Mouse (Mus musculus) cortical plate, adult 2 months (tissue): ENCODE measurements around the gene Uck1. TPM values are rescaled to one million over a fixed set of nuclear protein-coding genes. Genes with fewer than 3 reads are reported as not detected.
A peak's percentile ranks its signal among the peaks of the same experiment; 100 is the strongest.
"Not testable (repeated sequence)": the region's sequence is repeated elsewhere in the genome, so short reads cannot be mapped to it uniquely, and the experiment has no call there.

ENCODE experiments used
- H3K27ac ChIP-seq: fragments of 200-500 bp; 2 replicates; pipeline ENCODE4 v1.5.1; 2012; ENCODE audit warnings: low read length, control low read depth, inconsistent platforms; ENCODE audit not compliant: insufficient read depth
- H3K4me1 ChIP-seq: fragments of 200-500 bp; 2 replicates; pipeline ENCODE4 v1.6.1; 2011; ENCODE audit warnings: low read length; ENCODE audit not compliant: control insufficient read depth, insufficient read depth
- H3K4me3 ChIP-seq: fragments of 200-500 bp; 2 replicates; pipeline ENCODE4 v1.5.1; 2011; ENCODE audit warnings: mild to moderate bottlenecking, low read length, control low read depth; ENCODE audit not compliant: insufficient read depth
- CTCF ChIP-seq: fragments of 200-500 bp; IDR thresholded peaks from 2 replicates; pipeline ENCODE4 v1.5.1; 2011; ENCODE audit warnings: mild to moderate bottlenecking, control low read depth, low read length; ENCODE audit not compliant: insufficient read depth; ENCODE audit errors: extremely low read depth
- POLR2A ChIP-seq: fragments of 200-500 bp; IDR thresholded peaks from 2 replicates; pipeline ENCODE4 v1.6.1; 2011; ENCODE audit warnings: mild to moderate bottlenecking, low read length, control low read depth; ENCODE audit not compliant: insufficient read depth; ENCODE audit errors: extremely low read depth
- polyA plus RNA-seq: library from polyadenylated mRNA; depleted of rRNA; stranded (reverse); fragments of >200 nt; gene quantifications from 2 replicates; pipeline ENCODE4 v1.2.3, GENCODE M21; 2012

The Uck1 gene
- polyA plus RNA-seq, 1 experiment: 65.2 TPM

GRCm38 (mm10) chr2:32299469-32299868 is 39.5 kb upstream of the Uck1 start:
- Histone ChIP-seq H3K27ac (no peak overlapping the region), H3K4me1 (0 out of 2 replicates have a peak, but pooled peaks cover 1% of the 10 kb centered on the region), H3K4me3 (no peak overlapping the region)
- no peak for TF ChIP-seq CTCF
- TF ChIP-seq POLR2A: no peak

GRCm38 (mm10) chr2:32295842-32296241 is 35.9 kb upstream of the Uck1 start:
- H3K4me3 ChIP-seq, H3K27ac ChIP-seq, H3K4me1 ChIP-seq: not testable (repeated sequence)

GRCm38 (mm10) chr2:32295285-32295684 is 35.3 kb upstream of the Uck1 start:
- H3K4me1 ChIP-seq: 0 out of 2 replicates have a peak, but pooled peaks cover 1% of the 10 kb centered on the region
- TF ChIP-seq POLR2A: no peak
- no peak for TF ChIP-seq CTCF
- no peak overlapping the region for H3K27ac ChIP-seq
- H3K4me3 ChIP-seq: no peak overlapping the region

GRCm38 (mm10) chr2:32294348-32294747 is 34.4 kb upstream of the Uck1 start:
- TF ChIP-seq POLR2A: no peak
- no peak overlapping the region for H3K27ac ChIP-seq
- peaks cover under 1% of the 10 kb centered on the region; the same call in 1 of the 2 replicates for H3K4me1 ChIP-seq
- H3K4me3 ChIP-seq: no peak overlapping the region

GRCm38 (mm10) chr2:32289578-32289977 is 29.6 kb upstream of the Uck1 start:
- Histone ChIP-seq H3K27ac (no peak overlapping the region), H3K4me1 (peaks cover 6% of the 10 kb centered on the region; the same call in 1 of the 2 replicates), H3K4me3 (peak overlapping the region; percentile 59; the same call in 1 of the 2 replicates)
- TF ChIP-seq POLR2A: no peak
- TF ChIP-seq CTCF: no peak

- no peak for TF ChIP-seq CTCF
- no peak for TF ChIP-seq POLR2A
- Histone ChIP-seq H3K4me1 (peaks cover 6% of the 10 kb centered on the region; the same call in 1 of the 2 replicates), H3K27ac (no peak overlapping the region), H3K4me3 (peak overlapping the region; percentile 59)
Measured at GRCm38 (mm10) chr2:32288371-32288931, 28.5 kb upstream of the Uck1 start.

GRCm38 (mm10) chr2:32287923-32288367 is 28.0 kb upstream of the Uck1 start, which contains the start of gene Swi5:
Swi5 (minus strand) TSS chr2:32288075.
- Histone ChIP-seq H3K27ac (no peak within 1 kb of the TSS), H3K4me1 (peaks cover 6% of the 10 kb centered on the region; the same call in 1 of the 2 replicates), H3K4me3 (peak within 1 kb of the TSS; percentile 59)
- TF ChIP-seq POLR2A: peak; percentile 90; the same call in 1 of the 2 replicates
- TF ChIP-seq CTCF: no peak

GRCm38 (mm10) chr2:32287334-32287840 is 27.4 kb upstream of the Uck1 start, which contains the start of gene Golga2:
Golga2 (plus strand) TSS chr2:32287384.
- peaks cover 6% of the 10 kb centered on the region; the same call in 1 of the 2 replicates for H3K4me1 ChIP-seq
- TF ChIP-seq CTCF (no peak), POLR2A (no peak)
- H3K4me3 ChIP-seq: peak within 1 kb of the TSS; percentile 59
- H3K27ac ChIP-seq: no peak within 1 kb of the TSS

GRCm38 (mm10) chr2:32283986-32284385 is 24.0 kb upstream of the Uck1 start:
- H3K4me3 ChIP-seq: no peak overlapping the region
- H3K27ac ChIP-seq: no peak overlapping the region
- H3K4me1 ChIP-seq: peaks cover 3% of the 10 kb centered on the region; the same call in 1 of the 2 replicates
- TF ChIP-seq POLR2A (no peak), CTCF (no peak)

GRCm38 (mm10) chr2:32282727-32283126 is 22.8 kb upstream of the Uck1 start:
- TF ChIP-seq POLR2A (no peak), CTCF (peak; percentile 74)
- peaks cover 2% of the 10 kb centered on the region; the same call in 1 of the 2 replicates for H3K4me1 ChIP-seq
- no peak overlapping the region for H3K27ac ChIP-seq
- no peak overlapping the region for H3K4me3 ChIP-seq

GRCm38 (mm10) chr2:32282289-32282688 is 22.3 kb upstream of the Uck1 start:
- H3K4me3 ChIP-seq: no peak overlapping the region
- TF ChIP-seq CTCF (no peak), POLR2A (no peak)
- no peak overlapping the region for H3K27ac ChIP-seq
- H3K4me1 ChIP-seq: peaks cover 2% of the 10 kb centered on the region; the same call in 1 of the 2 replicates
